Mouse (Mus musculus) forebrain, embryonic 14.5 days (tissue): Measurements from ENCODE around the gene Phf20. TPM values are rescaled to one million over a fixed set of nuclear protein-coding genes. Genes with fewer than 3 reads are reported as not detected.

Source experiments
- ATAC-seq: fragments of 200-750 bp; cut with Nextera tagmentation; 2 replicates; pipeline ENCODE4 v1.8.0; 2017; ENCODE audit warnings: mild to moderate bottlenecking, moderate library complexity
- DNase-seq: peaks from one replicate; pipeline ENCODE4 v3.0.0-alpha.2; 2015; ENCODE audit warnings: low spot score
- H3K27ac ChIP-seq: fragments of 300-500 bp; sonication (generic); 2 replicates; pipeline ENCODE4 v1.5.1; 2014; ENCODE audit warnings: low read depth, mild to moderate bottlenecking, control low read depth, low read length, moderate library complexity
- H3K27me3 ChIP-seq: fragments of 300-500 bp; sonication (generic); replicated peaks from 2 replicates; pipeline ENCODE4 v1.6.1; 2014; ENCODE audit warnings: low read length, control low read depth, mixed read lengths; ENCODE audit not compliant: control insufficient read depth, insufficient read depth
- H3K36me3 ChIP-seq: fragments of 300-500 bp; sonication (generic); 2 replicates; pipeline ENCODE4 v1.6.1; 2014; ENCODE audit warnings: low read length, control low read depth; ENCODE audit not compliant: control insufficient read depth, insufficient read depth
- H3K4me1 ChIP-seq: fragments of 300-500 bp; sonication (generic); 2 replicates; pipeline ENCODE4 v1.6.1; 2014; ENCODE audit warnings: antibody characterized with exemption, low read length, control low read depth; ENCODE audit not compliant: control insufficient read depth, insufficient read depth
- H3K4me2 ChIP-seq: fragments of 300-500 bp; sonication (generic); 2 replicates; pipeline ENCODE4 v1.6.1; 2014; ENCODE audit warnings: mild to moderate bottlenecking, control low read depth, low read length
- H3K4me3 ChIP-seq: fragments of 300-500 bp; sonication (generic); 2 replicates; pipeline ENCODE4 v1.5.1; 2014; ENCODE audit warnings: low read depth, low read length, control low read depth
- H3K9ac ChIP-seq: fragments of 300-500 bp; sonication (generic); 2 replicates; pipeline ENCODE4 v1.6.1; 2014; ENCODE audit warnings: mild to moderate bottlenecking, low read length, control low read depth, moderate library complexity
- H3K9me3 ChIP-seq: fragments of 300-500 bp; sonication (generic); replicated peaks from 2 replicates; pipeline ENCODE4 v1.6.1; 2016; ENCODE audit warnings: low read length, control low read depth, mixed read lengths; ENCODE audit not compliant: control insufficient read depth
- WGBS: fragments of 180-500 bp; shearing (Covaris S2); extraction: QIAGEN DNeasy Blood & Tissue Kit; methylation state at CpG from one replicate; pipeline ENCODE4 v1.1.7; 2014; 5-methylcytosine and 5-hydroxymethylcytosine counted together
- polyA plus RNA-seq: library from polyadenylated mRNA; unstranded; fragments of >200 nt; fragmentation: Nextera tagmentation; extraction: Ambion mirVana; gene quantifications from 2 replicates; pipeline ENCODE4 v1.2.1, GENCODE M21; 2014

Gene Phf20
- polyA plus RNA-seq, 1 experiment from 2014 or later = 121 TPM

DNA sequence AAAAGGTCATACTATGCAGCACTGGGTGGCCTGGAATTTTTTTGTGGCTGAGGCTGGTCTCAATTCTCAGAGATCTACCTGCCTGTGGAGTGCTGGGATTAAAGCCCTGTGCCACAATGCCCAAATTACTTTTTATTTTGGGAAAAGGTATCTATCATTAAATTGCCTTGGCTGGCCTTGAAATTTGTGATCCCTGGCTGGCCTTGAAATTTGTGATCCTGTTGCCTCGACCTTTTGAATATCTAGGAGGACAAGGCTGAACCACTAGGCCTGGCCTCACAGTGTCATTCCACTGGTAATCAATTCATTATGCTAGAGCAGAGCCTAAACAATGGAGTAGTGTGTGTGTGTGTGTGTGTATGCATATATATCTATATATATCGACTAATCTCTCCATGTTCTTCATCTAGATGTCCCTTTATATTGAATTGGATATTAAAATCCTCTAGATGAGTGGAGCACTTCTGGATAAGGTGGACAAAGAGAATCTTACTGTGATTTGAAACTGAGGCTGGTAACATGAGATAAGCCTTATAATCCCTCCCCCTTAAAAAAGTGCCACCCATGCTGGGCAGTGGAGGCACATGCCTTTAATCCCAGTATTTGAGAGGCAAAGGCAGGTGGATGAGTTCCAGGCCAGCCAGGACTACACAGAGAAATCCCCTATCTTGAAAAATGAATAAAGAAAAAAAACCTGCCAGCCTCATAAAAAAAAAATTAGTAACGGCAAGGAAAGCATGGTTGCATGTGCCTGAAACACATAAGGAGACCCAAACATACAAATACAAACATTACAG is 3.0 kb upstream of the Phf20 start:
- no peaks in the 10 kb centered on the region for H3K27me3 ChIP-seq
- H3K9ac ChIP-seq = no peak overlapping the region
- no peak overlapping the region for H3K4me2 ChIP-seq
- H3K4me3 ChIP-seq = no peak overlapping the region
- no peaks in the 10 kb centered on the region for H3K9me3 ChIP-seq
- no peak overlapping the region for H3K27ac ChIP-seq
- H3K36me3 ChIP-seq = no peaks in the 10 kb centered on the region
- ATAC-seq = no peak
- peaks cover 6% of the 10 kb centered on the region for H3K4me1 ChIP-seq
- WGBS = 82% methylated on average over 3 of the region's 3 CpGs
- DNase-seq = no peak

DNA sequence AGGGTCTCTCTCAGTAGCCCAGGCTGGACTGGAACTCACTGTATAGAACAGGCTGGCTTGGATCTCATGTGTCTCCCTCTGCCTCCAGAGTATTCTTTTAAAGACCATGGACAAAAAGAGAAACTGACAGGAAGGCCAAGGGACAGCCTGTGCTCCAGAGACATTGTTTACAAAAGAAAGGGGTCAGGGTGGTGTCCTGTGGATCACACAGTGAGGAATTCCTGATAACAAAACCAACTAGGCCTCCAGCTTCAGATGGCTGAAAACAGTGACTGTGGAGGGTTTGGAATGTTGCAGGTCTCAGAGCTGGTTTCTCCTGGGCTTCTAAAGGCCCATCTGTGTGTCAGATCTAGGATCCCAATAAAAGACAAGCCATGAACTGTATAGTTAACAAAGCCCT is 1.7 kb upstream of the Phf20 start:
- H3K27ac ChIP-seq = no peak overlapping the region
- DNase-seq (no peak), ATAC-seq (no peak)
- no peak overlapping the region for H3K9ac ChIP-seq
- H3K4me3 ChIP-seq = no peak overlapping the region
- H3K27me3 ChIP-seq = no peaks in the 10 kb centered on the region
- peaks cover 8% of the 10 kb centered on the region for H3K4me1 ChIP-seq
- H3K9me3 ChIP-seq = no peaks in the 10 kb centered on the region
- no peaks in the 10 kb centered on the region for H3K36me3 ChIP-seq
- H3K4me2 ChIP-seq = no peak overlapping the region

DNA sequence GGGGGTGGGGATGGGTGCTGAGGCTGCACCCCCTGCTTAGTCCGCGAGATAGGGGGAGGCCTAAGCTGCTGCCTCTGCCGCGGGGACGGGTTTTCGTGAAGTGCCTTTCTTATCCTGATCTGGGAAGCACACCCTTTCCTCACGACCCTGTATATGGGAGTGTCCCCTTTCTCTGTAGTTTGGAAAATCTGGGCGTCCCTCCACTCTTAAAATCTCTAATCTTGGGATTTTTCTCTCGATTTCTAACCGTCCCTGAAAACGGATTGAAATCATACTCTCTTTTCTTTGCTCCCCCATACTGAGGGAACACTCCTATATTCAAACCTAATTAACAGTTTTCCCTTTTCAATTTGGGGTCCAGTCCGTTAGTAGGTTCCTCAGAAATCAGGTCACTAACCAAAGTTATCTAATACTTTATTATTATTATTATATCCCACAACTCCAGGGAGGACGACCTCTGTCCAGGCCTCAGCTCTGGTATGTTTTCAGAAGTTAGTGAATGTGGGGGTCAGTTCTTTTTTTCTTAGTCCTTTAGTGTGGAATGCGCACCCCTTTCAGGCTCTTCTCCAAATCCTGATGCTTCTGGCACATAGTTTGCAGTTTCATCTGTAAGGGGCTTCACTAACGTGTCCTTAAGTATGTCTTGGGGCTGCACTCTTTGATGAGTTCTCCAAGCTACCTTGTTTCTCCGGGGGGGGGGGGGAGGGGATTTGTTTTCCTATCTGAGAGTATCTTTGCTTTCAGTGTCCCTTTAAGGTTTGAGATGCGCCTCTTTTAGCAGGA is 1.1 kb downstream of the Phf20 start:
- no peak for ATAC-seq
- no peaks in the 10 kb centered on the region for H3K27me3 ChIP-seq
- H3K9ac ChIP-seq = peak overlapping the region; percentile 90
- H3K36me3 ChIP-seq = 0 out of 2 replicates have a peak, but pooled peaks cover 8% of the 10 kb centered on the region
- no peak for DNase-seq
- no peaks in the 10 kb centered on the region for H3K9me3 ChIP-seq
- peaks cover 12% of the 10 kb centered on the region for H3K4me1 ChIP-seq
- WGBS = 3% methylated on average over 17 of the region's 17 CpGs
- peak overlapping the region; percentile 75 for H3K4me2 ChIP-seq
- peak overlapping the region; percentile 95 for H3K27ac ChIP-seq
- peak overlapping the region; percentile 67 for H3K4me3 ChIP-seq

DNA sequence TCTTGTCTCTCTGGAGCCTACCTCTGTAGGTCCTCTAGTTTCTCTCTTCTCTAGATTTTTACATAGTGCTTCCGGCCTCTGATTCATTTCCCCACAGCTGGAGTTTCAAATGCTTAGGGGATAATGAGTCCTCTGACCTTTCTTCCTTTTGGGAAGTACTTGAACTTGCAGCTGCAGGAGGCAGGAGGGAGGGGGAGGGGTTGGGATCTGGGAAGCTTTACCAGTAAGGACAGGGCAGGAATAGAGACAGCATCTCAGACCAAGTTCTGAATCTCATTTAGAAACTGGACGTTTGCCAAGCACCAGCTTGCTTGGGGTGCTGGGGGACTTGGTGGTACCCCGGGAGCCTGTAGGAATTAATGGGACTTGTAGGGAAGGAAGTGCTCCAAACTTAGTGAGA is 3.7 kb downstream of the Phf20 start:
- no peak overlapping the region for H3K4me2 ChIP-seq
- 0 out of 2 replicates have a peak overlapping the region, but pooled peaks have one; percentile 14 for H3K27ac ChIP-seq
- 0 out of 2 replicates have a peak, but pooled peaks cover 8% of the 10 kb centered on the region for H3K36me3 ChIP-seq
- DNase-seq (peak; percentile 48), ATAC-seq (no peak)
- no peak overlapping the region for H3K4me3 ChIP-seq
- WGBS = 47% methylated on average over 3 of the region's 3 CpGs
- no peaks in the 10 kb centered on the region for H3K9me3 ChIP-seq
- H3K27me3 ChIP-seq = no peaks in the 10 kb centered on the region
- H3K9ac ChIP-seq = no peak overlapping the region
- H3K4me1 ChIP-seq = peaks cover 21% of the 10 kb centered on the region

DNA sequence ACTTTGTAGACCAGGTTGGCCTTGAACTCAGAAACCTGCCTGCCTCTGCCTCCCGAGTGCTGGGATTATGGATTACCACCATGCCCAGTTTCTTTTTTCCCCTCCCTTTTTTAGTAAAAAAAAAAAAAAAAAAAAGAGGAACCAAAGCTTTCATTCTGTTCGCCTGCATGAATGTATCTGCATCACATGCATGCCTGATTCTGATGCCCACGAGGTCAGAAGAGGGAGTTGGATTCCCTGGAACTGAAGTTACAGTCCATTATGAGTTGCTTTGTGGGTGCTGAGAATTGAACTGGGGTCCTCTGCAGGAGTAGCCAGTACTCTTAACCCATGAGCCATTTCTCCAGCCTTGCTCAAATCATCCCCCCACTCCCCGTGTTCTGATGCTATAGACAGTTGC is 5.2 kb downstream of the Phf20 start:
- 93% methylated on average over 4 of the region's 4 CpGs for WGBS

DNA sequence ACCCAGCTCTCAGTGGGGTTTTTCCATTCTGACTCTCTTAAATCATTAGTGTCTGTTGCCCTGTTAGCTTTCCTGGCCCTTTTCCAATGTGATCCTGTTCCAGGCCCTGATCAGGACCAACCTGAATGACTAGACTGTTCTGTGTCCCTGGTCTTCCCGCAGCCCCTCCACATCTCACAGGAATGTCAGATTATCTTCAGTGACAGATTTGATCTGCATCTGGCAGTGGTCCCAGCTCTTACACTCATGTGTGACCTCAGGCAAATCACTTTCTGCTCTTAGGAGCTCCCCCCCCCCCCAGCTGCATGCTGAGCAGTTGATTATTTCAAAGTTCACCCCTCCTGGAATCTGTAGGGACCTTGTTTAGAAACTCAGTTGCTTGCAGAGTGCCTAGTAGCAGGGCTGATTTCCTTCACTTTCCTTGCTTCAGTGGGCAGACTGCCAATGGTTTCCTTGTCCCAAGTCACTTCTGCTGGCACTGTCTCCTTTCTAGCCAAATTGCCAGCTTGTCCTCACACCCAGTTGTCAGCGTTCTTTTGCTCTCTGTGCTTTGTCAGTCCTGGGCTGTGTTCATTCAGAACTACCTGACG is 6.7 kb downstream of the Phf20 start:
- no peak overlapping the region for H3K4me3 ChIP-seq
- ATAC-seq (peak; percentile 71), DNase-seq (peak; percentile 83)
- 18% methylated on average over 3 of the region's 3 CpGs for WGBS
- no peaks in the 10 kb centered on the region for H3K9me3 ChIP-seq
- peaks cover 8% of the 10 kb centered on the region; the same call in 1 of the 2 replicates for H3K36me3 ChIP-seq
- no peak overlapping the region for H3K9ac ChIP-seq
- H3K27ac ChIP-seq = peak overlapping the region; percentile 72
- no peaks in the 10 kb centered on the region for H3K27me3 ChIP-seq
- H3K4me2 ChIP-seq = no peak overlapping the region
- peaks cover 17% of the 10 kb centered on the region for H3K4me1 ChIP-seq

More for the DNA sequence above, 5.2 kb downstream of the Phf20 start:
- Histone ChIP-seq H3K9me3 (no peaks in the 10 kb centered on the region), H3K4me1 (peaks cover 21% of the 10 kb centered on the region), H3K9ac (no peak overlapping the region), H3K27me3 (no peaks in the 10 kb centered on the region), H3K4me2 (no peak overlapping the region), H3K36me3 (0 out of 2 replicates have a peak, but pooled peaks cover 8% of the 10 kb centered on the region), H3K27ac (no peak overlapping the region), H3K4me3 (no peak overlapping the region)
- no peak for ATAC-seq
- no peak for DNase-seq

DNA sequence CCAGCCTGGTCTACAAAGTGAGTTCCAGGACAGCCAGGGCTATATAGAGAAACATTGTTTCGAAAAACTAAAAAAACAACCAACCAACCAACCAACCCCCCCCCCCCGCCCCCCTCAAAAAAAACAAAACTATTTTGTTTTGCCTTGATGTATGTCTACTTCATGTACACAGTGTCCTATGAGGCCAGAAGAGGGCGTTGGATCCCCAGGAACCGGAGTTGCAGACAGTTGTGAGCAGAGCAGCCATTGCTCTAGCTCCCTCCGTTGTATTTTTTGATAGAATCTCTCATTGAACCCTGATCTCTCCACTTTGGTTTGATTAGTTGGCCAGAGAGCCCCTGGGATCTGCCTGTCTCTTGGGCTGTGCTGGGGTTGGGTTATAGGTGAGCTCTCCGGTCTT is 7.7 kb downstream of the Phf20 start:
- WGBS = 97% methylated on average over 6 of the region's 6 CpGs
- peaks cover 8% of the 10 kb centered on the region; the same call in 1 of the 2 replicates for H3K36me3 ChIP-seq
- no peak overlapping the region for H3K4me2 ChIP-seq
- no peak overlapping the region for H3K27ac ChIP-seq
- H3K27me3 ChIP-seq = no peaks in the 10 kb centered on the region
- H3K4me3 ChIP-seq = no peak overlapping the region
- DNase-seq (no peak), ATAC-seq (no peak)
- no peak overlapping the region for H3K9ac ChIP-seq
- peaks cover 13% of the 10 kb centered on the region for H3K4me1 ChIP-seq
- H3K9me3 ChIP-seq = no peaks in the 10 kb centered on the region

DNA sequence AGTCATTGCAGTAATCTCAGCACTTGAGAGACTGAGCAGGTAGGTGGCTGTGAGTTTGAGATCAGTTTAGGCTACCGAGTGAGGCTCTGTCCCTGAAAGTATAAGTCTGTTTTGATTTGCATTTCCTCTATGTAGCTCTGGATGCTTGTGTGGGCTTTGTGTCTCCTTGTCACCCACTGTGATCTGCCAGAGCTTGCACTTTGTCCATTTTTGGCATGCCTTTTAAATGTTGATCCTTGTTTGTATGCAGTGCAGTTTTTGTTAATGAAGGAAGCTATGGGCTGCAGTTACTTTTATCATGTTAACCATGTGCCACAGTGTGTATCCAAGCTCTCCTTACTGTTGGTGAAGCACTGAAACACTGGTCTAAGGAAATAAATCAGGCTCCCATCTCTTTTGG is 21.5 kb downstream of the Phf20 start:
- no peaks in the 10 kb centered on the region for H3K9me3 ChIP-seq
- peaks cover 12% of the 10 kb centered on the region; the same call in 1 of the 2 replicates for H3K36me3 ChIP-seq
- 35% methylated on average over 1 of the region's 1 CpGs for WGBS
- no peak overlapping the region for H3K9ac ChIP-seq
- no peak overlapping the region for H3K4me2 ChIP-seq
- H3K4me1 ChIP-seq = no peaks in the 10 kb centered on the region
- ATAC-seq (no peak), DNase-seq (no peak)
- no peaks in the 10 kb centered on the region for H3K27me3 ChIP-seq
- H3K4me3 ChIP-seq = no peak overlapping the region
- no peak overlapping the region for H3K27ac ChIP-seq
